ENCODE assay signal across 8 mouse cellular contexts in genomic region chr12:59066448-59067077, GRCm38 (mm10). TPM values are rescaled to one million over a fixed set of nuclear protein-coding genes. Genes with fewer than 3 reads are reported as not detected.
DNase-seq lines count a peak whose midpoint lies in the region; ATAC-seq and TF ChIP-seq lines count a peak whose summit lies in the region.

Pnn (plus strand) TSS chr12:59066884.

- H3K4me2 ChIP-seq in forebrain, embryonic 15.5 days (replicated peaks) = peak within 1 kb of the TSS; percentile 73

- peak within 1 kb of the TSS; percentile 81 to 92 for H3K4me3 ChIP-seq in ES-E14 (ENCODE audit: insufficient read depth in 1 of 2, low read depth in 1 of 2, low read length in 2 of 2, poor library complexity in 1 of 2, severe bottlenecking in 1 of 2)
- H3K4me3 ChIP-seq in forebrain, embryonic 15.5 days = peak within 1 kb of the TSS; percentile 98
- H3K4me3 ChIP-seq in lung, adult 2 months (replicated peaks; ENCODE audit: extremely low read depth, low read depth, low read length) = peak within 1 kb of the TSS; percentile 96

- peak within 1 kb of the TSS; percentile 97 for H3K9ac ChIP-seq in ES-E14 (ENCODE audit: insufficient read depth, low read depth, low read length, poor library complexity, severe bottlenecking)
- peak within 1 kb of the TSS; percentile 99 for H3K9ac ChIP-seq in forebrain, embryonic 15.5 days (replicated peaks)

- in situ Hi-C loops in ES-E14 (cut with MboI; ENCODE audit: low sequenced_read_pairs in 2 of 2, unreplicated experiment in 2 of 2) = no loop called here

- no peaks in the 10 kb centered on the region for H3K27me3 ChIP-seq in forebrain, embryonic 15.5 days

- DNase-seq in ES-E14 (ENCODE audit: low read depth, low spot score) = peak; percentile 93
- peak; percentile 98 for DNase-seq in cerebellum, adult 11-12 months
- peak; percentile 97 for DNase-seq in heart, postnatal 25 days (ENCODE audit: low spot score)
- DNase-seq in layer of hippocampus, adult 18-20 months (ENCODE audit: low spot score in 2 of 2) = peak; percentile 98 to 99
- DNase-seq in lung, adult 2 months = peak; percentile 96
- DNase-seq in thymus, adult 18-20 months = peak; percentile 97

- no peaks in the 10 kb centered on the region for H3K9me3 ChIP-seq in ES-E14 (ENCODE audit: control insufficient read depth, insufficient read depth, low read depth, low read length)
- H3K9me3 ChIP-seq in forebrain, embryonic 15.5 days = no peaks in the 10 kb centered on the region

- peaks cover 24% of the 10 kb centered on the region for H3K36me3 ChIP-seq in ES-E14 (ENCODE audit: control insufficient read depth, insufficient read depth, low read length, poor library complexity, severe bottlenecking)
- peaks cover 33% of the 10 kb centered on the region for H3K36me3 ChIP-seq in forebrain, embryonic 15.5 days

- ATAC-seq in forebrain, embryonic 15.5 days (replicated peaks) = peak; percentile 100
- ATAC-seq in neutrophil, adult 5-6 weeks (ENCODE audit: extremely low read depth, insufficient number of reproducible peaks, low FRiP score, poor library complexity, severe bottlenecking) = peak; percentile 99

- peaks cover 0 to 4% of the 10 kb centered on the region in 2 experiments; a peak in 1 of 4 replicates for H3K4me1 ChIP-seq in ES-E14 (ENCODE audit: control insufficient read depth in 2 of 2, insufficient read depth in 2 of 2, low read length in 2 of 2, poor library complexity in 1 of 2)
- H3K4me1 ChIP-seq in forebrain, embryonic 15.5 days = peaks cover 13% of the 10 kb centered on the region
- H3K4me1 ChIP-seq in lung, adult 2 months (ENCODE audit: control insufficient read depth, insufficient read depth, low read length) = peaks cover 4% of the 10 kb centered on the region

- intact Hi-C loops in heart, postnatal 25 days (cut with DNase I) = loop anchor here (2.0 to 5.0 kb wide), 2 partner anchors 62 to 151 kb away; partner anchors contain the start of gene Fbxo33

- 0% methylated on average over 43 of the region's 43 CpGs for WGBS in forebrain, embryonic 15.5 days
- WGBS in lung, adult 2 months = under 1% methylated on average over 43 of the region's 43 CpGs

- 0 out of 2 replicates have a peak, but pooled peaks have one; percentile 2 for TF ChIP-seq CTCF in lung, adult 2 months (IDR thresholded peaks at IDR 0.05; ENCODE audit: insufficient read depth, low read length)

- TF ChIP-seq POLR2A in lung, adult 2 months (IDR thresholded peaks at IDR 0.05; ENCODE audit: borderline replicate concordance, extremely low read depth, low read depth, low read length) = peak; percentile 96; the same call in 1 of the 2 replicates

- H3K27ac ChIP-seq in ES-E14 (ENCODE audit: insufficient read depth, low read depth, low read length, poor library complexity, severe bottlenecking) = peak within 1 kb of the TSS; percentile 78
- peak within 1 kb of the TSS; percentile 95 for H3K27ac ChIP-seq in forebrain, embryonic 15.5 days (replicated peaks)

TF ChIP-seq in ES-E14, 5 proteins besides CTCF, POLR2A, EP300 and RAD21:
- peak; percentile 57; the same call in 1 of the 2 replicates for TF ChIP-seq CHD2 (IDR thresholded peaks at IDR 0.05; ENCODE audit: low read depth, low read length)
- no peak for TF ChIP-seq ZC3H11A (IDR thresholded peaks at IDR 0.05; ENCODE audit: borderline replicate concordance, low read depth, low read length)

RNA-seq across cellular contexts. Expression of gene Pnn, which starts in this region (rescaled TPM):
- 46.4 and 54.1 TPM in 2 replicates for total RNA-seq in ES-E14 (2012; rRNA removed)
- 82.1 and 85.9 TPM in 2 replicates for polyA plus RNA-seq in forebrain, embryonic 15.5 days (2015; fragmentation: Nextera tagmentation; extraction: Ambion mirVana)
- total RNA-seq in heart, postnatal 25 days (2021) = 10 to 100 TPM; 20.0 to 25.4 TPM
- total RNA-seq in layer of hippocampus, adult 18-20 months (2021) = 10 to 100 TPM; 57.2 to 61.0 TPM
- 12.4 and 18.6 TPM in 2 replicates for polyA plus RNA-seq in lung, adult 2 months (2012; rRNA removed)
- total RNA-seq in neutrophil, adult 5-6 weeks (2017) = 122 and 141 TPM in 2 replicates

Comparison
In these comparisons a context has a peak if more than half of its experiments do, and no peak if none do; other contexts are left out.
1. Peak in every context shown above with its lines: DNase-seq, ATAC-seq, H3K4me3 ChIP-seq and H3K27ac ChIP-seq.